Mouse (Mus musculus) left cerebral cortex, adult 11 months (tissue): ENCODE data around the gene Nos3.
"Not testable (repeated sequence)": the region's sequence is repeated elsewhere in the genome, so short reads cannot be mapped to it uniquely, and the experiment has no call there.

ENCODE experiments used
- DNase-seq: peaks from one replicate; pipeline ENCODE4 v3.0.0; 2022; ENCODE audit warnings: low spot score

The Nos3 gene

DNA sequence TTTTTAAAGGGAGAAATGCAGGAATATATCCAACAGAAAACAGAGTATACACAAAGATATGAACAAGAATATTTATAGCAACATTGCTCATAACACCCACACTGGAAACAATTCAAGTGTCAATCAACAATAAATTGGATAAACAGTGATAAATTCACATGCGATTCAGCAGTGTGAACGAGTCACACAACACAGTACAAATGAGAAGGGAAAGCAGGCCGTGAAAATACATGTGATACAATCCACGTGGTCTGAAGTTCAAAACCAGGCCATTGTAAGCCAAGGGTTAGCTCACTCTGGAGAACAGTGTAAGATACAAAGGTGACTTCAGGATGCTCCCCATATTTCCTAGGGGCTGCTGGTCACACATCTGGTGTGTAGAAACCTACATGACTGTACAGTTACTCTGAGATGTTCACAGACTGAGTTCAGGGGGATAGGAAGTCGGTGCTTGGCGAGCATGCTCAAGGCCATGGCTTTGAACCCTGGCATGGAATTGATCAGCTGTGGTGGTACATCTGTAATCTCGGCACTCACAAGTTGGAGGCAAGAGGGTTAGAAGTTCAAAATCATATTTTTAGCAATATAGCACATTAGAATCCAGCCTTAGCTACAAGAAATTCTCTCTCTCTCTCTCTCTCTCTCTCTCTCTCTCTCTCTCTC is 10.2 kb downstream of the Nos3 start:
- DNase-seq, result no peak

DNA sequence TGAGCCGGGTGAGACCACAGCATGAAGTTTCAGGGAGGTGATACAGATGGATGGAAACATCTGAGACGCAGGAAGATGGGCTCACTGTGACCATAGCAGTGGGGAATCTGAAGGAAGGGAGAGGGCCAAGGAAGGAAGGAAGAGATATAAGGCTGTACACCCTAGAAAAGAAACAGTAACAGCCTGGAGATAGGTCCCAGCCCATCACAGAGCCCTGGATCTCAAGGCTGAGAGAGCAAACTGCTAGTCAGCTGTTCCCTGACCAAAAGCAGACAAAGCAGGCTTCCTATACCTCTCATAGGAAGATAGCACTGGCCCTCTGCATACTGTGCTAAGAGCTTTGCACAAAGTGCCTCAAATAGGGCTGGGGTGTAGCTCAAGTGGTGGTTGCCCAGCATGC is 14.1 kb downstream of the Nos3 start:
- DNase-seq, result no peak

DNA sequence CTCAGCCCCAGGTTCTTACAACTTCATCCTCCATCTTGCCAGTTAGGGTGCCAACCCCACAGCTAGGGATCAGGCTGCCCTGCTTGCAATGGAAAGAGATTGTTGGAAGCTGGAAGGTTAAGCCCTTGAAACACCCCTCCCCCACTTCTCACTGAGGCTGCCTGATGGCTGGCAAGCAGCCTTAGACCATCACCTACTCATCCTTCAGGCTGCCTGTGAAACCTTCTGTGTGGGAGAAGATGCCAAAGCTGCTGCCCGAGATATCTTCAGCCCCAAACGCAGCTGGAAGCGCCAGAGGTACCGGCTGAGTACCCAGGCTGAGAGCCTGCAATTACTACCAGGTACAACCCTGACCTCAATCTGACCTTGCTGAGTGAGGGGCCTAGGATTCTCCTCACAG is 14.9 kb downstream of the Nos3 start:
- no peak for DNase-seq

DNA sequence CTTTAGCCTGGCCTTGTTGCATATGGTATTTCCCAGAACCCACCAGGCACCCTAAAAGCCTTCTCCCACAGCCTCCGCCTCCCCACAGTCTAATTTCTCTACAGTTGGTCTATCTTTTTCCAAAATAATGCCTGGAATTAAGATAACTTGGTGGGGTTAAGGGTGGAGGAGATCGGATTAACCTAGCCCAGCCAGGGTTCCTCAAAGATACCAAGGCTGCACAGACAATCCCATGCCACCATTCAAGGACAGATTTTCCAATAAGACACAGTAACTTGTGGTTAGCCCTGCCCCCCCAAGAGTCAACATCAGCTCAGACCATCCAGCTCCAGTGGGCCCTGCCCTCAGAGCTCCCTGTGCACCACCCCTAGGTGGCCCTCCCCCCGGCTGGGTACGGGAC is 15.9 kb downstream of the Nos3 start:
- DNase-seq, result no peak

DNA sequence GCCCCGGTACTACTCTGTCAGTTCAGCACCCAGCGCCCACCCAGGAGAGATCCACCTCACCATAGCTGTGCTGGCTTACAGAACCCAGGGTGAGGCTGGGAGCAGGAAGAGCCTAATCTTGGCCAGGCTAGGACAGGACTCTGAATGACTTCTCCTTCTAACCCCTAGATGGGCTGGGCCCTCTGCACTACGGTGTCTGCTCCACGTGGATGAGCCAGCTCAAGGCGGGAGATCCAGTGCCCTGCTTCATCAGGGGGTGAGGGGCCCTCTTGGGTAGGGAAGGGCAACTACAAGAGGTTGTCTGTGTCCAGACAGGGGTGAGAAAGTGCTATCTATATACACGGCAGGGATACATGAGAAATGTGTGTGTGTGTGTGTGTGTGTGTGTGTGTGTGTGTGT is 16.9 kb downstream of the Nos3 start:
- DNase-seq, result no peak

DNA sequence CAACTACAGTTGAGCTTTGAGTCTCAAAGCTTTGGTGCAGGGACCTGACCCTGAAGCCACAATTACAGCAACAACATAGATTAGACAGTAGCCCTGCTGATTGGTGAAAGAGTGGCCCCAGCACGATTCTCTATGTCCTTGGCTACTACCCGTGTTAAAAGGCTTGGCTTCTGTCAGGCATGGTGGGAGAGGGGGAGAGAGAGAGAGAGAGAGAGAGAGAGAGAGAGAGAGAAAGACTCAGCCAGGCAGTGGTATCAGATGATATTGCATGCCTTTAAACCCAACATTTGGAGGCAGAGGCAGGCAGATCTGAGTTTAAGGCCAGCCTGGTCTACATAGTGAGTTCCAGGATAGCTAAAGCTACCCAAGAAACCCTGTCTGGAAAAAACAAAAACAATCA is 17.4 kb downstream of the Nos3 start:
- no peak for DNase-seq

DNA sequence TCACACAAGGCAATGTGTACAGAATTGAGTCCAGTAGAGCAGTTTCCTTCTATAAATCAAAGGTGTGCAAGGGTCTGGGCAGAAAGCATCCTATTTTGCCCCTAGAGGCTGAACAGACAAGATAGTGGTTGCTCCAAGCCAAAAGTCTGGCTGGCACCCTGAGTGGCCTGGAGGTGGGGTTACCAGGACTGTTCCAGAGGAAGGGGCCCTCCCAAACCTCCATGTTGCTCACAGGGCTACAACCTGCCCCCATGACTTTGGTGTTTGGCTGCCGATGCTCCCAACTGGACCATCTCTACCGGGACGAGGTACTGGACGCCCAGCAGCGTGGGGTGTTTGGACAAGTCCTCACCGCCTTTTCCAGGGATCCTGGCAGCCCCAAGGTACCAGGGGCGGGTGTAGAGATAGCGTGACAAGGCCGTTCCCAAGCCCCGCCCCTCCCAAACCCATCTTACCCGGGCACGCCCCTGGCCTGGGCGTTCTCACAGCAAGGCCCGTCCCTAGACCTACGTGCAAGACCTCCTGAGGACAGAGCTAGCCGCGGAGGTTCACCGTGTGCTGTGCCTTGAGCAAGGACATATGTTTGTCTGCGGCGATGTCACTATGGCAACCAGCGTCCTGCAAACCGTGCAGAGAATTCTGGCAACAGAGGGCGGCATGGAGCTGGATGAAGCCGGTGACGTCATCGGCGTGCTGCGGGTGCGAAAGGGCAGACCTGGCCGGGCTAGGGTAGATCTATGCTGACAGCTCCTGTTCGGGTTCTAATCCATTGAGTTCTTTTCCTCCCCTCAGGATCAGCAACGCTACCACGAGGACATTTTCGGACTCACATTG is 18.6 kb downstream of the Nos3 start:
- DNase-seq, result peak; percentile 90

DNA sequence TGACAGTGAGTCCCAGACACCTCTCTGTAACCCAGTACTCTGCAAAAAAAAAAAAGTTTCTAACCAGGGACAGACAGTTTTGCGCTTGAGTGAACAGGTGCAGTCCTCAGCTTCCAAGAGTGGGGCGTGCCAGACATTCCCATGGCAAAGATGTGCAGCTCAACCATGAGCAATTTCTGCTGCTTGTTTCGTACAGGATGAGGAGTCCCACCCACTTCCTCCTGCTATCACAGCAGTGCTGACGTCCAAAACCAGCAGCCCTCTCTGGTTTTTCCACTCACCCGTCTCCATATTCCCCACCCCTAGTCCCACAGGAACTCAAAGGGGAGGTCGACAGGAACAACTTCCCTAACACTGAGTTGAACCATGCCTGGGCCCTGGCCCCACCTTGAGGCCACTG is 19.8 kb downstream of the Nos3 start:
- DNase-seq, result no peak

DNA sequence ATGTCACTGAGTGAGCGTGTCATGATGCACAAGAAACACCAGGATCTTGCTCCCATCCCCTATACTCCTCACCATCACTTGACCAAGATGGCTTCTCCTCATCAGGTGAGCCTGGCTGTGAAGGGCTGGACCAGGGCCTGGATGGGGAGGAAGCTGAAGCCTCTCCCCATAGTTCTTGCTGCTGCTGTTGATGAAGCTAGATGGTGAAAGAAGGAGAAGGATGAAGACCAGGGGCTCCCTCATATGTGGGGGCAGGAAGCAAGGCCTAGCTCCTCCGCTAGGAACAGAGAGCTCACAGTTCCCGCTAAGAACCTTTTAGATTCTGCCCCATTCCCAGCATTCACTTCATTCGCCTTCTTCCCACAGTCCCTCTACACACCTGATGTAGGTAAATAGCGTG is 20.8 kb downstream of the Nos3 start:
- no peak for DNase-seq

DNA sequence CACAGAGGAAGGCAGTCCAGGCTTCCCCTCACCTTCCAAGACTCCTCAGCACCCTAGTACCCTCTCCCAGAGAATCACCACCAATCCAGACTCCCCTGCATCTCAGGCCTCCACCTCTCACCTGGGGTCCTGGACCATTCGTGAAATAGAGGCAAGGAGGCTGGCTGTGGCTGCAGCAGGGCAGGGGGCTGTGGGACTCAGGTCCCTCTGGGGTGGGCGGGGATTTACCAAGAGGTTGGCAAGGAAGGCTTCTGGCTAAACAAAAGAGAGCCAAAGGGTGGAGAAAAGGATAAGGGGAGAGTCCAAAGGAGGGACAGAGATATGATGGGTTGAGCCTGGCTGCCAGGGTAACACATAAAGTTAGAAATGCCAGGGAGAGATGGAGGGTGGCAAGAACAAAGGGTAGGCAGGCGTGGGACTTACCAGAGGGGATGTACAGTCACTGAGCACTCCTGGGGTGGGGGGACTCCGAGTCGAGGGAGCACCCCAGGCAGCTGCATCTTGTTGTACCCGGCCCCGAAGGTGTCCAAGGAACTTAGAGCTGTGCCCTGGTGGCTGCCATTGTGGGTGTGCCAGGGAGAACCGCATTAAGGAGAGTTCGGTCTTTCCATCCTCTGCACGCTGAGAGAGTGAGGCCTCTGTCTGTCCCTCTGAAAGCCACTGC is 21.4 kb downstream of the Nos3 start:
- DNase-seq, result no peak

DNA sequence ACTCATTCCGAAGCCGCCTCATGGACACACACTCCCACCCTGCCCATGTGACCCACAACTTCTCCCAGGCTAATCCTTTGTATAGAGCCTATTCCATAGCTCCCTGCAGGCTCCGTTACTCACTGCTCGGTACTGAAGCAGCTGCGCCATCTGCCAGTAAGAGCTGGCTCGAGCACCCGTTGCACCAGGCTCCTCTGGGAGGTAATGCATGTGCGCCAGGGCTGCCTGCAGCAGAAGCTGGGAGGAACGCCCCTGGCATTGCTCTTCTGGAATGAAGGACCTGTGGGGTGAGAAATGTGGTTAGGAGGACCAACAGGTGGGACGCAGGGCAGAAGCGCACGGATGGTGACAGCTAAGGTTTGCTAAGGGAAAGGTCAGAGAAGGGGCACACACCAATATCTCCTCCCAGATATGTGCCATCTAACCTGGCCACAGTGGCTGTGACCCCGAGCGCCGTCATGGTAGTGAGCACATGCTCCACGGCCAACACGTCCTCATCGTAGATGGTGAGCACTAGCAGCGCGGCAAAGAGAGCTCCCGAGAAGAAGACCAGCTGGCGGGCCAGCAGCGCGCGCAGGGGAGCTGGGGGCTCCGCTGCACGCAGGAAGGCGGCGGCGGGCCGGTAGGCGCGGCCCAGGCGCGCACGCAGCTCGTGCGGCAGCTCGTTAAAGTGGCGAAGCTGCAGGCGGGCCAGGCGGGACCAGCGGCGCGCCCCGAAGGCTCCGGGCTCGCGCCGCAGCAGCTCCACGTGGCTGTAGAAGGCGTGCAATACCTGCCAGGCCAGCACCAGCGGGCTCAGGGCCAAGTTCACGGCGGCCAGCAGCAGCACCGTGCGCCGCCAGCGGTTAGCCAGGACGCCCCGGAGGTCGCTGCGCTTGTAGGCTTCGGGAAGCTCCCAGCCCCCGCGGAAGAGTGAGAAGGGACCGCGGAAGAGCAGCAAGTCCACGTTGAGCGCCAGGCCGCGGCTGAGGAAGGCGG is 22.9 kb downstream of the Nos3 start:
- no peak for DNase-seq

DNA sequence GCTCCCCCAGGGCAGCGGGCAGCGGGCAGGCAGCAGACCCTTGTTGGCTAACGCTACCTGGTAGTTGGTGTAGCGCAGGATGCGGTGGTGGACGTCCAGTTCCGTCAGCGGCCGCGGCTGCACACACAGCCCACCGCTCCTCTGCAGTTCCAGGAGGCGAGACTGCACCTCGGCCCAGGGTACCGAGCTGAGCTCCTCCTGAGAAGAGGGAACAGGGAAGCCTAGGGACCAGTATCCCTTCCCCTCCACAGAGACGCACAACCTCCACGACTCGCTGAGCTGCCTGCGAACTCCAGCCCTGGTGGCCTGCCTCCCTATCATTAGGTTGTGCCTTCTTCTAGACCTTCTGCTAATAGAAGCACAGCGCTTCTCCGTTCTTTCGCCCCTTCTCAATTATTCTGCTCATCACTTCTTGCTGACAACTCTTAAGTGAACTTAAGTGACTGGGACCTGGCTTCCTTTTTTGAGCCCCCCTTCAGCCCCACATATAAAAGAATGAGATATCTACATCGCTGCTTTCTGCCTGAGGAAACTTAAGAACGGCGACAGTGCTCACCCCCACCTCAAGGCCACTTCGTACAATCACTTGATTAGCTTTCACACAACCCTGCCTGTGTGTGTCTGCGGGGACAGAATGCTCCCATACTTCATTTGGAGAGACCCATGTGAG is 23.8 kb downstream of the Nos3 start:
- no peak for DNase-seq

DNA sequence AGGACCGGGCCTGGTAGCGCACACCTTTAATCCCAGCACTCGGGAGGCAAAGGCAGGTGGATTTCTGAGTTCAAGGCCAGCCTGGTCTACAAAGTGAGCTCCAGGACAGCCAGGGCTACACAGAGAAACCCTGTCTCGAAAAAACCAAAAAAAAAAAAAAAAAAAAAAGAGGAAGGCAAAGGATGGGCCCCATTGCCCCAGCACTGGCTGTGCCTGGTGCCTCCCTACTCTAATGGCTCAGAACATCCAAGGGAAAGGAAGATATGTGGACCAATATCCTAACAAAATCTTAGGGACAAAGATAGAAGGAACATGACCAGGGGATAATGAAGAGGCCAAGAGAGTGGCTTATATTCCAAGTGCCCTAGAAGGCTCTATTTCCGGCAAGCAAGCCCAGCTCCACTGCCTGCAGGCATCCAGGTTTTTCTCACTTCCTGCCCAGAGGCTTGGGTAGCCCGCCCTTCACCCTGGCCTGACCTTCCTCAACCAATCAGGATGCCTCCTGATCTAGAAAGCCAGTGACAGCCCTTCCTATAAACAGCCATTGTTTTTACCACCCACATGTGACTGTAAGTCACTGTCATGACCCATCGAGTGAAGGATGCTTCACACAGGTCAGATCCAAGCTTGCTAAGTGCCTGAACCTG is 24.5 kb downstream of the Nos3 start:
- DNase-seq, result no peak

DNA sequence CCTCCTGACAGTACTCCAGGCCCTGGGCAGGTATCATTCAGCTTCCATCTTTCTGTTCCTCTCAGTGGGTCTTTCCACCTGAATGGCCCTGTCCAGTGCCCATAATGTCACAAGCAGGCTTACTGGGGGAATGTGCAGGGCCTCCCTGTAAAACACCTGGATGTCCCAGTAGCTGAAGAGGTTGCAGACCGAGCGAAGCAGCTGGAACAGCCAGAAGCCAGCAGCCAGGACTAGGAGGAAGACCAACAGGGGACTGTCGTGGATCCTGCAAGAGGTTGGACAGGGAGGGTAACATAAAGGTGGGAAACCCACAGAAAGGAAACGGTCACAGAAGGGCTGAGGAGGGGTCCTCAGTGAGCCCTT is 25.0 kb downstream of the Nos3 start:
- DNase-seq, result no peak

DNA sequence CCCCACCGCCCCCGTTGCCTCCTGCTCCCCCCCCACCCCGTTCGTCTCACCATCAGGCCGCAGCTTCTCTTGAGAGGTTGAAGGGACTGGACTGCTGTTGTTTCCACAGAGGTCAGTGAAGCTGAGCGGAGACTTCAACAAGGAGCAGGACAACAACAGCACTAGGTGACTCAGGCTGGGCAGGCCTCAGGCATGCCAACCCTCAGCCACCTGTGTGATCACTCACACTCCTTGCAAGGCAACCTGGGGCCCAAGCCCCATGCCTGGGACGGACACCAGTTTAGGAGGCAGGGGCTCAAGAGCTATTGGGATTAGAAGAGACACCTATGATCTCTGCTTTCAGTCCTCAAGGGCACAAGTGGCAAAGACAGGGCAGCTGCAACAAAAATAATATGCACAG is 27.3 kb downstream of the Nos3 start, which contains the start of gene Atg9b:
Gene Atg9b (minus strand): TSS at position 280 of the 400 bp plus-strand sequence.
- DNase-seq, result no peak

DNA sequence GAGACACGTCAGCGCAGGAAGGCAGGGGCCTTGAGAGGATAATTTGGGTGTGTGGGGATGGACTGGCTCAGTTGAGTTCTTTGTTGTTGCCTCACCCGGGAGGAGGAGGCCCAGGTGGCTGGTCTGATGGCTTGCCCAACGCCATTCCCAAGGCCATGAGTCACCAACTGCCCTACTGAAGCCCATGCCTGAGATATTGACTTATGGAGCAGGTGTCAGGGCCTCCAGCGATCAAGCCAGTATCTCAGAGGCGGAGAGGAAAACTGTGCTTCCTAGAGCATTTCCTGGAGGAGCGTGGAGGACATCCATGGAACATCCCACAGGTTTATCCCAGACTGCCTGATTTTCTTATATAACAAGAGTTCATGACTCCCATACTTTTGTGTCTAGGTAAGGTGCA is 28.1 kb downstream of the Nos3 start:
- no peak for DNase-seq

DNA sequence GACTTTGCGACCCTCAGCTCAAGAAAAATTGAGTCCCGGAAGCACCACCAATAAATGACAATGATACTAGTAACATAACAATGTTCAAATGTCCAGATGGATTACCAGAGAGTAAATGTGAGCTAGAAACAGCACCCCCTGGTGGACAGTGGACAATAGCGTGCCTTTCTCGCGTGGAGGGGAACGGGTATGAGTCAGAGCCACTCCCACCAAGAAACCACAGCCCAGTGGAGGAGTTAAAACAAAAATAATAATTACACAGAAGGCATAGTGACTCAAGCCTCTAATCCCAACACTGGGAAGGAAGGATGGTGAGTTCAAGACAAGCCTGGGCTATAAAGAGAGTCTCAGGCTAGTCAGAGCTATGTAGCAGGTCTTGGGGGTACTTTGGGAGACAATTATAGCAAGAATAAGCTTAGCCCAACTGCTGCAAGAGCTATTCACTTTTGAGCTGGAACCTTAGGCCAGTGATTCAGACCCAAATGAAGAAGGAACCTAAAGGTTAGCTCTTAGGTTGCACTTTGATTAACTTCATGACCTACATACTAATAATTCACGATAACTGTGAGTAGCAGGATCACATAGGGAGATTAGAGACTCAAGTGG is 28.9 kb downstream of the Nos3 start, which contains the start of gene Abcb8:
Gene Abcb8 (plus strand): TSS at position 272 of the 606 bp plus-strand sequence.
- DNase-seq, result peak; percentile 79

DNA sequence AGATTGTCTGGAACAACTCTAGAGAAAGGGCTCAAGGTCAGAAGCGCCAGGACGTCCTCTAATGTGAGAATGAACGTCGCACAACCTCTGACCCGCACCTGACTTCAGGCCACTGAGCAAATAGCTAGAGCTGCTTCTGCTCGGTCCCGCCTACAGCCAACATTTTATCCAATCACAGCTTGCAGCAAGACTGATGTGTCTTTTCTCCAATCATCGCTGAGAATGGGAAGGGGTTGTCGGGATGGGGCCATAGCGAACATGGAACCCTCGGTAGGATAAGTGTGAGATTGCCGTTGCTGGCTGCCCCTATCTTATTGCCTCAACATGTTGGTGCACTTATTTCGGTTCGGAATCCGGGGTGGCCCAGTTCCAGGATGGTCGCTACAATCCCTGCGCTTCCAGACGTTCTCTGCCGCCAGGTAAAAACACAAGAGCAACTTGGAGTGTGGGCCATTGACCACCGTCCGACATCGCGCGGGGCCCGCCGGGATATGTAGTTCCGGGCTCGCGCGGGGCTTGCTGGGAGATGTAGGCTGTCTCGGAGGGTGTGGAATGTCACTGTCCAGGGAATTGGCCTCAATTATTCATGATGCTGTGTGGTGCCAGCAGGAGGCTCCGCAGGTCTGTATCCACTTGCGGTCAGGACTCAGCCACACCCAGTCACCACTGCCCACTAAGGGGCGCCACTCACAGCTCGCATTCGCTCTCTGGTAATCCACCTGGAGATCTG is 29.7 kb downstream of the Nos3 start:
- peak; percentile 96 for DNase-seq

DNA sequence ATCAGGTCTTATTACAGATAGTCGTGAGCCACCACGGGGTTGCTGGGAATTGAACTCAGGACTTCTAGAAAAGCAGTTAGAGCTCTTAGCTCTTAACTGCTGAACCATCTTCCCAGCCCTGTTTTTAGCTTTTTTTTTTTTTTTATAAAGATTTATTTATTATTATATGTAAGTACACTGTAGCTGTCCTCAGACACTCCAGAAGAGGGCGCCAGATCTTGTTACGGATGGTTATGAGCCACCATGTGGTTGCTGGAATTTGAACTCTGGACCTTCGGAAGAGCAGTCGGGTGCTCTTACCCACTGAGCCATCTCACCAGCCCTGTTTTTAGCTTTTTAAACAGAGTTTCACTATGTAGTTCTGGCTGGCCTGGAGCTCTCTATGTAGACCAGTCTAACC is 31.6 kb downstream of the Nos3 start:
- not testable (repeated sequence) for DNase-seq

DNA sequence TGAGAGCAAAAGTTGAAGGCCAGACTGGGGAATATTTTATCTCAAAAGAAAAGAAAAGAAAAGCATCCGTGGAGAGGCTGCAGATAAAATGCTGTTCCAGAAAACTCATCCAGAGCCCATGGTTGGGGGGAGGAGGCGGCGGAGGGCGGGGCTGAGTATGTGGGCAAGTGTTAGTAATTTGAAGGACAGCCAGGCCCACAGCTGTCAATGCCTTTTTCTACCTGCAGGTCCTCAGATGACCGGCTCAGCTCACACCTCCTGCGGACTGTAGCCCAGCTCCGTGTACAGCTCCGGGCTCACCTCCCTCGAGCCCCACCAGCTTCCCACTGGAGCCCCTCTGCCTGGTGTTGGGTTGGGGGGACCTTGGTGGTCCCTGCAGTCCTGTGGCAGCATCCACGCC is 35.1 kb downstream of the Nos3 start:
- no peak for DNase-seq
